In the genomic region with DNA sequence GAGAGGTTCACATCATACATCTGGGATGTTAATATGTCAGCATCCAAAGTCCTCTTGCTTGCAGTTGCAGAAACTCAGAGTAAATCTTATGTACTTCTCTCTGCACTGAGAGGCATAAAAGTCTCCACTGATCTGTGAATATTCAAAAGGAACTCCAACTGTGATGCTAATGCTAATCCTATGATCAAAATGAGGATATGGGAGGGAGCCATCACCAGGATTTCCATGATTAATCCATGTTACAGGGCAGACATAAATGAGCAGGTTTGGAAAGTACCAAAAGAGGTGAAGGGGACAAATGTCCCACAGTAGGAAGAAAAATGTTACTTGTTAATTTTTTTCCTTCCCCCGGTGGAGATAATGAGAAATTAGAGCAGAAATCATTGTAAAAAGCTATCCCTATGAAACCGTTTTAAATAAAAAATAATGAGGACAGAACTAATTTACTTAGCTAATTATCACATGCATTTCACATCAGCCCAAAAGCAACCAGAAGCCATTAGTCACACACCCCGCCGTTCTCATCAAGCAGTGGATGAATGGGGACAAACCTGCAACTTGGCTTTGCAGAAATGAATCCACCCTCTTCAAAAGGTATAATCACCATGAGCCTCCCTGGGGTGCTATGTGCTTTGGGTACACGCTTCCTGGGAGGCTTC, we compare ENCODE assay signal across 29 mouse cellular contexts.
DNase-seq lines count a peak whose midpoint lies in the region; ATAC-seq and TF ChIP-seq lines count a peak whose summit lies in the region.
"Had no signal": no experiment of that assay in that cellular context is flagged by ENCODE, and none has a peak within 500 bp of the region (broad histone marks: within the 10 kb centered on the region; RNA-seq: fewer than 3 reads in every experiment).

No protein-coding gene starts in this region.

- H3K27me3 ChIP-seq in hindbrain, embryonic 15.5 days, result no peaks in the 10 kb centered on the region
- no peaks in the 10 kb centered on the region for H3K27me3 ChIP-seq in hindbrain, embryonic 12.5 days
- peaks cover 15% of the 10 kb centered on the region for H3K27me3 ChIP-seq in forebrain, embryonic 12.5 days
- H3K27me3 ChIP-seq in hindbrain, postnatal 0 days (ENCODE audit: insufficient read depth, low read length), result no peaks in the 10 kb centered on the region
- H3K27me3 ChIP-seq: CH12.LX; intestine, embryonic 15.5 days; liver, embryonic 15.5 days; lung, embryonic 15.5 days; neural tube, embryonic 15.5 days; Patski had no signal

- no peak for TF ChIP-seq CTCF in hindbrain, postnatal 0 days (IDR thresholded peaks at IDR 0.05; ENCODE audit: low read depth)

- H3K9me3 ChIP-seq in hindbrain, embryonic 15.5 days, result no peaks in the 10 kb centered on the region
- no peaks in the 10 kb centered on the region for H3K9me3 ChIP-seq in hindbrain, embryonic 12.5 days (replicated peaks)
- no peaks in the 10 kb centered on the region for H3K9me3 ChIP-seq in forebrain, embryonic 12.5 days
- H3K9me3 ChIP-seq in hindbrain, postnatal 0 days (ENCODE audit: low read length), result no peaks in the 10 kb centered on the region
- H3K9me3 ChIP-seq: G1E; heart, embryonic 10.5 days; intestine, embryonic 15.5 days; liver, embryonic 15.5 days; lung, embryonic 15.5 days; neural tube, embryonic 15.5 days had no signal

- no peaks in the 10 kb centered on the region; the same call in 1 of the 2 replicates for H3K4me1 ChIP-seq in hindbrain, embryonic 15.5 days (replicated peaks)
- no peaks in the 10 kb centered on the region for H3K4me1 ChIP-seq in hindbrain, embryonic 12.5 days
- H3K4me1 ChIP-seq in forebrain, embryonic 12.5 days, result peaks cover 9% of the 10 kb centered on the region
- no peaks in the 10 kb centered on the region for H3K4me1 ChIP-seq in hindbrain, postnatal 0 days (ENCODE audit: insufficient read depth, low read length)
- H3K4me1 ChIP-seq: heart, embryonic 10.5 days; intestine, embryonic 15.5 days; liver, embryonic 15.5 days; lung, embryonic 15.5 days had no signal

- no peaks in the 10 kb centered on the region for H3K36me3 ChIP-seq in hindbrain, embryonic 15.5 days
- no peaks in the 10 kb centered on the region for H3K36me3 ChIP-seq in hindbrain, embryonic 12.5 days
- H3K36me3 ChIP-seq in forebrain, embryonic 12.5 days (replicated peaks), result no peaks in the 10 kb centered on the region
- no peaks in the 10 kb centered on the region for H3K36me3 ChIP-seq in hindbrain, postnatal 0 days (ENCODE audit: insufficient read depth, low read length)
- H3K36me3 ChIP-seq: G1E; heart, embryonic 10.5 days; intestine, embryonic 15.5 days; liver, embryonic 15.5 days; lung, embryonic 15.5 days; neural tube, embryonic 15.5 days had no signal

- no peak overlapping the region for H3K4me2 ChIP-seq in hindbrain, embryonic 15.5 days
- H3K4me2 ChIP-seq in hindbrain, embryonic 12.5 days (replicated peaks), result no peak overlapping the region
- H3K4me2 ChIP-seq in forebrain, embryonic 12.5 days, result no peak overlapping the region
- no peak overlapping the region for H3K4me2 ChIP-seq in hindbrain, postnatal 0 days (ENCODE audit: low read depth, low read length)
- H3K4me2 ChIP-seq: intestine, embryonic 15.5 days; liver, embryonic 15.5 days; lung, embryonic 15.5 days; neural tube, embryonic 15.5 days had no signal

- ATAC-seq in hindbrain, embryonic 15.5 days (ENCODE audit: low FRiP score, low read depth), result no peak
- no peak for ATAC-seq in hindbrain, embryonic 12.5 days (ENCODE audit: low FRiP score)
- ATAC-seq in forebrain, embryonic 12.5 days (ENCODE audit: low FRiP score), result peak; percentile 58; the same call in 1 of the 2 replicates
- no peak for ATAC-seq in hindbrain, postnatal 0 days
- ATAC-seq in erythroblast, adult 5-6 weeks (replicated peaks; ENCODE audit: low FRiP score, poor library complexity, severe bottlenecking), result no peak
- no peak for ATAC-seq in monocyte, adult 5-6 weeks (replicated peaks; ENCODE audit: insufficient number of reproducible peaks, low FRiP score, low TSS enrichment, poor library complexity, severe bottlenecking)
- ATAC-seq: intestine, embryonic 15.5 days; Patski had no signal

- H3K4me3 ChIP-seq in hindbrain, embryonic 15.5 days, result no peak overlapping the region
- H3K4me3 ChIP-seq in hindbrain, embryonic 12.5 days, result no peak overlapping the region
- no peak overlapping the region for H3K4me3 ChIP-seq in forebrain, embryonic 12.5 days (replicated peaks)
- no peak overlapping the region for H3K4me3 ChIP-seq in hindbrain, postnatal 0 days (ENCODE audit: low read length)
- H3K4me3 ChIP-seq: heart, embryonic 10.5 days; intestine, embryonic 15.5 days; liver, embryonic 15.5 days; lung, embryonic 15.5 days; myocyte; neural tube, embryonic 15.5 days had no signal

- peak; percentile 6 for DNase-seq in brain, adult 2 months (ENCODE audit: low read depth, low spot score)
- peak; percentile 26 for DNase-seq in hindbrain, postnatal 0 days (ENCODE audit: low spot score)
- DNase-seq: adrenal gland, adult 2 months; B cell, adult 2 months; cerebellum, adult 18-20 months; cerebellum, postnatal 14 days; gastrocnemius, postnatal 10 days; heart, postnatal 4 days; kidney, adult 8-10 months; kidney, postnatal 10 days; left cerebral cortex, postnatal 4 days; liver; lung, postnatal 36 days; right cerebral cortex, postnatal 14 days; thymus, postnatal 25 days had no signal

- WGBS in hindbrain, embryonic 15.5 days, result 20% methylated on average over 5 of the region's 5 CpGs
- WGBS in hindbrain, embryonic 12.5 days, result 24% methylated on average over 5 of the region's 5 CpGs
- WGBS in forebrain, embryonic 12.5 days, result 9% methylated on average over 5 of the region's 5 CpGs
- 22% methylated on average over 5 of the region's 5 CpGs for WGBS in hindbrain, postnatal 0 days

- 0 out of 2 replicates have a peak overlapping the region, but pooled peaks have one; percentile 31 for H3K27ac ChIP-seq in hindbrain, embryonic 15.5 days (replicated peaks)
- no peak overlapping the region for H3K27ac ChIP-seq in hindbrain, embryonic 12.5 days
- H3K27ac ChIP-seq in forebrain, embryonic 12.5 days, result no peak overlapping the region
- no peak overlapping the region for H3K27ac ChIP-seq in hindbrain, postnatal 0 days
- H3K27ac ChIP-seq: heart, embryonic 10.5 days; intestine, embryonic 15.5 days; liver, embryonic 15.5 days; lung, embryonic 15.5 days; neural tube, embryonic 15.5 days had no signal

- no peak overlapping the region for H3K9ac ChIP-seq in hindbrain, embryonic 15.5 days
- no peak overlapping the region for H3K9ac ChIP-seq in hindbrain, embryonic 12.5 days
- no peak overlapping the region for H3K9ac ChIP-seq in forebrain, embryonic 12.5 days
- no peak overlapping the region for H3K9ac ChIP-seq in hindbrain, postnatal 0 days (replicated peaks; ENCODE audit: low read length)
- H3K9ac ChIP-seq: intestine, embryonic 15.5 days; liver, embryonic 15.5 days; lung, embryonic 15.5 days; neural tube, embryonic 15.5 days had no signal
